Mouse (Mus musculus) embryonic fibroblast, embryonic 13.5 days (primary cell): Measurements from ENCODE around the gene Pim1.

Experiments used
- CTCF ChIP-seq: IDR thresholded peaks from 2 replicates; pipeline ENCODE4 v1.5.1; 2011; ENCODE audit warnings: mild to moderate bottlenecking, control low read depth, low read length, moderate library complexity, borderline replicate concordance; ENCODE audit not compliant: insufficient read depth
- POLR2A ChIP-seq: IDR thresholded peaks from 2 replicates; pipeline ENCODE4 v1.6.1; 2011; ENCODE audit warnings: low read depth, mild to moderate bottlenecking, control low read depth, low read length, moderate library complexity

GRCm38 (mm10) chr17:29508927-29509608 is 18.5 kb downstream of the Pim1 start:
- no peak for TF ChIP-seq POLR2A
- TF ChIP-seq CTCF: no peak
